8 mouse cellular contexts compared by ENCODE assay signal in the genomic region with DNA sequence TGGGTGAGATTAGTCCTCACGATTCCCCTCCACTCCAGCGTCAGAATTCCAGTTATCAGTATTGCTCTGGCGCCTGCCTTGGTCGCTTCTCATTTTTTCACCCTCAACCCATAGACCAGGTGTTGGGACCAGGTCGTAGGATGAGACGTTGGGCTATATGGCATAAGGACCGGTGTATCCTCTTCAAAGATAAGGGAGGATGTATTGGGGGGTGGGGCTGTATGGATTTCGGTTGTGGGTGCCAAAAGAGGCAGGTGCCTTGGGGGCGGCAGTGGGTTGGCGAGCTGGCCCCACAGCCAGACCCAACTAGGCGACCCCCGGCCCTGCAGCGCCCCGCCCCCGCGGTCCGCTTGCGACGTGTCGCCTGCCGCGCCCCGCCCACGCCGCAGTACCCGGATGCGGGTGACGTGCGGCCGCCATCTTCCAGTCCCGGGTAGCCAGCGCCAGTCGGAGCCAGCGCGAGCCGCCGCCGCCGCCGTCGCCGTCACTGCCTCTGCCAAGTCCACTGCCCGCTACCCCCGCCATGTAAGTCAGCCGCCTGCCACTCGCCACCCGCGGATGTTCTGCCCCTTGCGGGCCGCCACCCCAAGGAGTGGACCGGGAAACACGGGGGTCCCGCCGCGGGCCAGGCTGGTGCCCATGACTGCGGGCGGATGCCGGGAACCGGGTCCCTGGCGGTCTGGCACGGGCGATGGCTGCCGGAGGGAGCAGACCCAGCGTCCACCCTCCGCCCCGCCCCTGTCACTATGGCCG. TPM values are rescaled to one million over a fixed set of nuclear protein-coding genes. Genes with fewer than 3 reads are reported as not detected.
DNase-seq lines count a peak whose midpoint lies in the region; ATAC-seq and TF ChIP-seq lines count a peak whose summit lies in the region.

A gene (plus strand): TSS at position 388 of the 753 bp plus-strand sequence.

- H3K36me3 ChIP-seq in forebrain, embryonic 14.5 days (ENCODE audit: control insufficient read depth, insufficient read depth, low read length), result peaks cover 30% of the 10 kb centered on the region
- peaks cover 29% of the 10 kb centered on the region for H3K36me3 ChIP-seq in neural tube, embryonic 15.5 days

- H3K4me1 ChIP-seq in forebrain, embryonic 14.5 days (ENCODE audit: control insufficient read depth, insufficient read depth, low read length), result peaks cover 17% of the 10 kb centered on the region
- peaks cover 11% of the 10 kb centered on the region for H3K4me1 ChIP-seq in lung, adult 2 months (ENCODE audit: control insufficient read depth, insufficient read depth, low read length)
- peaks cover 47% of the 10 kb centered on the region for H3K4me1 ChIP-seq in neural tube, embryonic 15.5 days

- ATAC-seq in cerebellum, adult (ENCODE audit: insufficient number of reproducible peaks, low FRiP score, low TSS enrichment), result peak; percentile 70; the same call in 1 of the 2 replicates
- ATAC-seq in forebrain, embryonic 14.5 days, result peak; percentile 87
- ATAC-seq in neural tube, embryonic 15.5 days (ENCODE audit: low FRiP score), result peak; percentile 89

- H3K27me3 ChIP-seq in forebrain, embryonic 14.5 days (replicated peaks; ENCODE audit: control insufficient read depth, insufficient read depth, low read length), result no peaks in the 10 kb centered on the region
- no peaks in the 10 kb centered on the region for H3K27me3 ChIP-seq in neural tube, embryonic 15.5 days (replicated peaks)

- WGBS in forebrain, embryonic 14.5 days, result 1% methylated on average over 54 of the region's 67 CpGs
- under 1% methylated on average over 55 of the region's 67 CpGs for WGBS in large intestine, adult 2 months
- under 1% methylated on average over 67 of the region's 67 CpGs for WGBS in lung, adult 2 months
- under 1% methylated on average over 59 of the region's 67 CpGs for WGBS in neural tube, embryonic 15.5 days

- 0 out of 2 replicates have a peak, but pooled peaks have one; percentile 47 for TF ChIP-seq POLR2A in lung, adult 2 months (IDR thresholded peaks at IDR 0.05; ENCODE audit: borderline replicate concordance, extremely low read depth, low read depth, low read length)

- H3K27ac ChIP-seq in forebrain, embryonic 14.5 days (ENCODE audit: low read depth, low read length), result peak within 1 kb of the TSS; percentile 91
- H3K27ac ChIP-seq in neural tube, embryonic 15.5 days (replicated peaks), result peak within 1 kb of the TSS; percentile 95

- peak within 1 kb of the TSS; percentile 99 for H3K4me3 ChIP-seq in forebrain, embryonic 14.5 days (ENCODE audit: low read depth, low read length)
- peak within 1 kb of the TSS; percentile 99 for H3K4me3 ChIP-seq in lung, adult 2 months (replicated peaks; ENCODE audit: extremely low read depth, low read depth, low read length)
- peak within 1 kb of the TSS; percentile 72 for H3K4me3 ChIP-seq in neural tube, embryonic 15.5 days (replicated peaks)

- intact Hi-C loops in heart, postnatal 10 days (cut with DNase I), result loop anchor here (2.0 kb wide), 2 partner anchors 15 to 35 kb away; a partner anchor contains a TSS

- peak within 1 kb of the TSS; percentile 100 for H3K9ac ChIP-seq in forebrain, embryonic 14.5 days (ENCODE audit: low read length)
- H3K9ac ChIP-seq in neural tube, embryonic 15.5 days (replicated peaks), result peak within 1 kb of the TSS; percentile 100

- DNase-seq in CD8-positive naive resting alpha-beta T cell, adult 2 months (ENCODE audit: low read depth in 2 of 2, low spot score in 2 of 2), result peak; percentile 87 to 88
- DNase-seq in forebrain, embryonic 14.5 days (ENCODE audit: low spot score), result peak; percentile 94
- DNase-seq in heart, postnatal 10 days, result peak; percentile 93 to 95
- DNase-seq in large intestine, adult 2 months (ENCODE audit: low read depth, low spot score), result no peak
- peak; percentile 90 for DNase-seq in lung, adult 2 months
- DNase-seq in testis, postnatal 14 days (ENCODE audit: low spot score), result peak; percentile 90

- H3K4me2 ChIP-seq in forebrain, embryonic 14.5 days (ENCODE audit: low read length), result peak within 1 kb of the TSS; percentile 96
- H3K4me2 ChIP-seq in neural tube, embryonic 15.5 days, result peak within 1 kb of the TSS; percentile 94

- TF ChIP-seq CTCF in lung, adult 2 months (IDR thresholded peaks at IDR 0.05; ENCODE audit: insufficient read depth, low read length), result no peak

- no peaks in the 10 kb centered on the region for H3K9me3 ChIP-seq in forebrain, embryonic 14.5 days (replicated peaks; ENCODE audit: control insufficient read depth, low read length)
- no peaks in the 10 kb centered on the region for H3K9me3 ChIP-seq in neural tube, embryonic 15.5 days (replicated peaks)

RNA-seq across cellular contexts. Expression of the gene that starts here (rescaled TPM):
- polyA plus RNA-seq in forebrain, embryonic 14.5 days (2014; fragmentation: Nextera tagmentation; extraction: Ambion mirVana), result 124 and 188 TPM in 2 replicates
- 10 to 100 TPM; 71.1 to 85.8 TPM for total RNA-seq in heart, postnatal 10 days (2021)
- polyA plus RNA-seq in large intestine, adult 2 months (2012; rRNA removed), result 44.0 and 67.8 TPM in 2 replicates
- 120 and 129 TPM in 2 replicates for polyA plus RNA-seq in lung, adult 2 months (2012; rRNA removed)
- 347 and 355 TPM in 2 replicates for polyA plus RNA-seq in neural tube, embryonic 15.5 days (2015; fragmentation: Nextera tagmentation; extraction: Ambion mirVana)
